Mouse (Mus musculus) 416B (cell line): ENCODE results near the gene Cers6.

ENCODE experiments used
- DNase-seq: peaks from one replicate; pipeline ENCODE4 v3.0.0; 2011; ENCODE audit warnings: low read depth

Gene Cers6

DNA sequence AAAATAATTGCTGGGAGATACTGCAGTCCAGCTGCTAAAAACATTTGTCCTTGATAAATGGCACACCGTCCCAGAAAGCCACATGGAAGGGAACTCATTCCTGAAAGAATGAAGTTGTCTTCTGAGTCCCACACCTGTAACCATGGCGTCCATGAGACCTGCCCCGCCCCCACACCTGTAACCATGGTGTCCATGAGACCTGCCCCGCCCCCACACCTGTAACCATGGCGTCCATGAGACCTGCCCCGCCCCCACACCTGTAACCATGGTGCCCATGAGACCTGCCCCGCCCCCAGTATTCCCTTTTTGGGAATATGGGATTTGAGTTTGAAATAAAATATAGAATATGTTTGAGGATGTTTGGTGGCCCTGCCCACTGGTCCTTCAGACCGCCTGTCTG, 106.8 kb downstream of the Cers6 start:
- DNase-seq, result no peak

DNA sequence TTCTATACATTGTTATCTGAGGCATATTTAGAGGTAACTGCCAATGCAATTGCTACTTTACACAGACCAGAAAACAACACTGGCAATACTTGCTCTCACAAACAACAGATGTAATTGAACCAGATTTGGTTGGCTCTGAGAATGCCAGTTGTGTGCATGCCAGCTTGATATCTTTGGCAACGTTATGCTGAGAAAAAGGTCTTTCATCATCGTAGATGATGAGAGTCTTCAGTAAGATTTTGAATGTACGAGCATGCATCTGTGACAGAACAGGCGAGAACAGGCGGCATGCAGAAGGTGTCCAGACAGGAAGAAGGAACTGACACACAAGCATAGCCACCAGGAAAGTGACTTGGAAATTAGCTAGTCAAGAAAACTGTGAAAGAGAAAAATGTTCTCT, 110.6 kb downstream of the Cers6 start:
- no peak for DNase-seq

DNA sequence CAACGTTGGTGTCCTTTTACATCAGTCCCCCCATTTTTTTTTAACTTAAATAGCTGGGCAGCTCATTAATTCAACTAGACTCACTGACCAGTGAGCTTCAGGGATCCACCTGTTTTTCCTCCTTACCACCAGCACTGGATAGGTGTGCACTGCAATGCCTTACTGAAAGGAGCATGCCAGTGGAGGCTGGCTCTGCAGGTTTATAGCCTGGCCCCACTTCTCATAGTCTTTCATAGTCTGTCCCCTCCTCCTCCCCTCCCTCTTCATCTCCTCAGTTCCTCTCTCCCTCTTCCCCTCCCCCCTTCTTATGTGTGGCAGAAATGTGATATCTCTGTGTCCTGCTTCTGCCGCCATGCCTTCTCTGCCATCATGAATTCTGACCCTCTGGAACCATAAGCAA, 112.5 kb downstream of the Cers6 start:
- DNase-seq, result peak; percentile 48

DNA sequence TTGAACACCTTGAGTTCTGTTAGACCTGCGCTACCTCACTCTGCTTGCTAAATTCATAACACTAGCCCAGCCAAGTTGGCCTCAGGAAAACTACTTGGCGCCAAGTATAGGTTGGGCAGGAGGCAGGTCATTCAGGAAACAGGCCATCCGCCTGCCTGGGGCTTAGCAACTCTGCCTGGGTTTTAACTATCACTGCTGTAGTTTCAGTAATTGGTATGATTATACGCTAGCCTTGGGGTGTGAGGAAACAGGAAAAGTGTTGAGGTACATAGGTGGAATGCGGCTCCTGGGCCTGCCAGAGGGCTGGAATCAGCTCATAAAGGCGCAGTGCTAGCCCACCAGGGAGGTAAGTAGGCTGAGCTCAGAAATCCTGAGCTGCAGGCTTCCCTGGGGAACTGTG, 114.0 kb downstream of the Cers6 start:
- DNase-seq, result peak; percentile 70

DNA sequence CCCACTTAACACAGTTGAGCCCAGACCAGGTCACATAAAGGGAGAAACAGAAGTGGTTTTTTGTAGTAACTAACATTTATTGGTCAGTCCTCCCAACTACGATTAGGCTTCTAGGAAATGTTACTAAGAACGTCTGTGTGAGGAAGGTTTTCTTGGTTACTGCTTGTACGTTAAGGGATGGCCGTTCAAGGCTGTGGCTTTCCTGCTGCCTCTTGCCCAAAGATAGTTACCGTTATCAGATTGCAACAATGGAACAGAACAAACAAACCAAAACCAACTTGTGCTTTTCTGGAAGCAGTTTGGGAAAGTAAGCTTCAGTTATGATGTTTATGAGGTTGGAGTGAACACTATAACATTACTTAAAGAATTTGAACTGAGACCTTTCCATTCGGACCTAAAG, 114.5 kb downstream of the Cers6 start:
- peak; percentile 93 for DNase-seq

DNA sequence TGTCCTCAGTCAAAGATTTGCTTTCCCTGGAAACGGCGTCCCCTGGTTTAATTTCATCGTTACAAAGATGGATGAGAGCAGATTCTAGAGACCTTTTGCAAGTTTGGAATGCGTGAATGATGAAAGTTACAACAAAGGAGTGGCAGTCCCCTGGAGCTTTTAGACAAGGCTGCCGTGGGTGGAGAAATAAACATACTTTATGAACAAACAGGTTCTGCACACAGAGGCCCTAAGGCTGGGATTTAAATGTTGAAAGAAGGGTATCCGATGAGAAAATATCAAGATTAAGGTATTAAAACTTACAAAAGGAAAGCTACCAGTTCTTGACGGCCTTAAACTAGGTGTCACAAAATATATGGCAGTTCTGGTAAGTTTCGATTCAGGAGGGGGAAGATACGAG, 117.0 kb downstream of the Cers6 start:
- no peak for DNase-seq

DNA sequence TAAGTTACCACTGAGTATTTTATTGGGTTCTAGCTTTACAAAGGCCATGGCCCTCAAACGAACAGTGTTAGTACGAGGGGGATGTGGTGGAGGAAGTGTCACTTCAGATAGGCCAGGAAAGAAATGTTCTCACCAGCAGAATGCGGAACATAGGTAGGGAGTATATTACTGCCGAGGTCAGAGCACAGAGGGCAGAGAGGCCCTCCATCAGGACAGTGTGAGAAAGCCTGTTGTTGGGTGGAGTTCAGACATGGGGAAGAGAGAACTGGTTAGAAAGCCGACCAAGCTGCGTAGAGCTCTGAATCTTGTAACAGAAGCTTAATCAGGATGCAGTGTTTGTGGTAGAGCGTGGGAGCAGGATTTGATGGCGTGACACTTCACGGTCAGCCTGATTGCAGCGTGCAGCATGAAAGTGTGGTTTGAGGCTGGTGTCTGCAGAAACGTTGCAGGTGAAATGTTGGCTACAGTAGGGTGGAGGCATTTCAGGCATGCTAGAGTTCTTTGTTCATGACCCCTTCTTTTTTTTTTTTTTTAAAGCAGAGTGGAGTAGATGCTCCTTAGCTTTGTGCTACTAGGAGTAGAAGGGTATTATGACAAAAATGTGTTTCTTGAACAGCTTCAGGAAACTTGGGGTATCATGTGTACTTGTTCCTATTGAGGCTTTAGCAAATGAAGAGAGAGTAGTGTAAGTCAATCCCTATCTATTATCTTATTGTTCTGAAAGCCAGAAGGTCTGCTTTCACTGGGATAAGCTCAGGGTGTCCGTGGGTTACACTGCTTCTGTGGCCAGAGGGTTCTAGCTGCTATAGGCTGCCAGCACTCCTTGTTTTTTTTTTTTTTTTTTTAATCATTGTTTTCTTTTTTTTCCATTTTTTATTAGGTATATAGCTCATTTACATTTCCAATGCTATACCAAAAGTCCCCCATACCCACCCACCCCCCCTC, 117.7 kb downstream of the Cers6 start:
- peak; percentile 65 for DNase-seq

DNA sequence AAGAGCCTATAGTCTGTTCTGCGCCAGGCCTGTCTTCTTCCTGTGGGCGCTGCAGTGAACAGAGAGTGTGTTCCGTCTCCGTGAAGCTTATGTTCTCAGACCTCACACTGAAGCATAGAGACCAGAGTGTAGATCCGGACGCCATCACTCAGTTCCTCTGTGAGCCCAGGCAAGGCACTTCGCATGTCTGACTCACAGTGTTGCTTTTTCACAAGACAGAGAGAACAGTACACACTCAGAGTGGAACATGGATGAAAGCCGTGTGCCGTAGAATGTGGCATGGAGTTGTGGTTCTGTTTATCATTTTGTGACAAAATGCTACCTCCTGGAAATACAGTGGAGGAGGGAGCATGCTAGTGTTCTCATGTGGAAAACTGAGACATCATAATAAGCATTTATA, 120.1 kb downstream of the Cers6 start:
- DNase-seq, result no peak

DNA sequence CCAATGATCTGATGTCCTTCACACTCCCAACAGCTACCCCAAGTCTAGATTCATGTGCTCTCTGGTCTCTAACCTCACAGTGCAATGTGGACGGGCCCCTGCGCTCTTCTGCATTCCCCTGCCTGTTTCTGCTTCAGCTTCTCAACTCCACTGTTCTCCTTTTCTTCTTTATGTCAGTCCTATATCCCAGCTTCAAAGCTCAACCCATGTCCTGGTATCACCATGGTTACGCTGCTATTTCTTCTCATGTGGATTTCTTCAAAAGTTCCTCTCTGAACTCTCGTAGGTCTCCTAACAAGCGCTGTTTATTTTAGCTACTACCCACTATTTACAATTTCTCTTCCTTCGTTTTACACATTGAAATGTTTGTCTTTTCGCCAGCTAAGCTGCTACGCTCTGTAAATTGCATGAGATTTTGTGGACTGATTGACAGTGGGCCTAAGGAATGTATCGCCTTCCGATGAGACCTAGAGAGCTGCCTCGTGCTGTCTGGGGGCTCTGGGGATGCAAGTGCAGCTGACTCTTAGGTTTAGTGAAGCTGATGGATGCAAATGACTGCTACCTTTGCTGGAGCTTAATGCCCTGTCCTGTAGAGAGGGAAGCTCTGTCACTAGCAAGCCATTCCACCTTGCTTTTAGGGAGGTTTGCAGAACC, 120.6 kb downstream of the Cers6 start:
- no peak for DNase-seq

DNA sequence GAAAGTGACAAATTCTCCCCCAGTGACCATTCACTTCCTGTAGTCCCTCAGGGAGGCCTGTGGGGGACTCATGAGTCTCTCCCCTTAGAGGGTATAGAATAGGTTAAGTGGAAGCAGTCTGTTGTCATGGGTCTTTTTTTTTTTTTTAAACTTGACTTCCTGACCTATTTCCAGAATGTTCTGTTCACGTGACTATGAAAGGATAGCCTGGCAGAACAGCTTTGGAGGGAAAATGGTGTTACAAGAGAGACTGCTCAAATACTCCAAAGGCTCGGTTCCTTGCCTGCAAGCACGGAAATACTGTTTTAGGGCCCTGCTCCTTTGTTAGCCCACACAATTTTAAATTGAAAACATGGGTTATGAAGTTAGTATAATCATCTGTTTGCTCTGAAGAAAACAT, 121.7 kb downstream of the Cers6 start:
- DNase-seq, result peak; percentile 46

DNA sequence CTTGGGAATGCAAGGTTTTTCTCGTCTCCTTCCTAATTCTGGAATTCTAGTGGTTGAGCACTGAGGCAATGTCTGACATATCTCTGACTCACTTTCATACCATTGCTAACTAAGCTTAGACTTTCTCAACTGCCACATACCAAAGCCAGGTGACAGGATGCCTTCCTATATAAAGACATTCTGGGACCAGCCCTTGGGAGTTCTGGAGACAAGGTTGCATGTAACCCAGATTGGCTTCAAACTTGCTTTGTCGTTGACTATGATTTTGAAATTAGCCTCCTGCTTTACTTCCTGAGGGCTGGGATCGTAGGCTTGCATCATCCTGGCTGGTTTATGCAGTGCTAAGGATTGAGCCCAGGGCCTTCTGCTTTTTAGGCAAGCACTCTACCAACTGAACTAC, 122.2 kb downstream of the Cers6 start:
- DNase-seq, result peak; percentile 64

DNA sequence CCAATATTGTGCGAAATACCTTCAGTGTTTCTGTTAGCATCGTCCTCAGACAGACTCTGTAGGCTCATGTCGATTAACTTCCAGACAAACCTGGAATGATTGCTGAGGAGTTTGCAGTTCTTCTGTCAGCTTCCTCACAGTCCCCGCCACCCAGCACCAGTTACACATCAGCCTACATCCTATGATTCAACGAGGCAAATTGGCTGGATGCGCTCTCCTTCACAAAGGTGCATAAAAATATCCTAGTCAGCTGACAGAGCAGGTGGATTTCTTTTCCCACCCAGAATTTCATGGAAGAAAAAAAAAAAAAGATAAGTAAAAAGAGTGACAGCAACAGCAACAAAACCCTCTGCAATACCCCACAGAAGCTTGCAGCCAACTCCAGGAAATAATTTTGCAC, 127.9 kb downstream of the Cers6 start:
- DNase-seq, result no peak

DNA sequence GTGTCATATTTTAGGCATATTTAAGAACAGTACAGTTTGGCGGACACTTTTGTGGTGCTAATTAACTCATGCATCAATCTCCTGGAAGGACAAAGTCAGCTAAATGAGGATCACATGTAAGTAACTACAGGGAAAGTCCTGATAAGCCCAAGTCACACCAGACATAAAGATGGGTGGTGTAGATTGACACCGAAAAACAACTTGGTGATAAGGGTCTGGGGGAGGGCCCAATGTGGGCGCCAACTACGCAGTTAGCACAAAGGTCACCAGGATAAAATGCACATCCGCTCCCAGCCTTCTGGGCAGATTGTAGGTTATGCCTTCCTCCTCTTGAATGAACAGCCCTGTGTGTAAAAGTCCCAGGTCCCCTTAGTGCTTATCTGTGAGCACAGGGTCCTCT, 131.4 kb downstream of the Cers6 start:
- DNase-seq, result no peak

DNA sequence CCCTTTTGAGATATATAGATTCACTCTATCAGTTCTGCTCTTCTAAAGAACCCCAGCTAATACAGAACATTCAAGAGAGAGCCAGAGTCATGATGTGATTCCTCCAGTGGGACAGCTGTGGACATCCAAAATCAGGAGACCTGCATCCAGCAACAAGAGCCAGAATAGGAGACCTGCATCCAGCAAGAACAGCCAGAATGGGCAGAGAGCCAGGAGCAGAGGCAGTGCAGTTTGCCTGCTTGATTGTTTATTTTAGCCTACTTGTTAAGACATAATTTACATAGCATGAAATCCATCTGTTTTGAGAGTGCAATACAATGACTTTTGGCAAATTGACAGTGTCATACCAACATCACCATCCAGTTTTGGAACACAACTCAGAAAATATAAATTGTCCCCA, 133.2 kb downstream of the Cers6 start:
- no peak for DNase-seq

DNA sequence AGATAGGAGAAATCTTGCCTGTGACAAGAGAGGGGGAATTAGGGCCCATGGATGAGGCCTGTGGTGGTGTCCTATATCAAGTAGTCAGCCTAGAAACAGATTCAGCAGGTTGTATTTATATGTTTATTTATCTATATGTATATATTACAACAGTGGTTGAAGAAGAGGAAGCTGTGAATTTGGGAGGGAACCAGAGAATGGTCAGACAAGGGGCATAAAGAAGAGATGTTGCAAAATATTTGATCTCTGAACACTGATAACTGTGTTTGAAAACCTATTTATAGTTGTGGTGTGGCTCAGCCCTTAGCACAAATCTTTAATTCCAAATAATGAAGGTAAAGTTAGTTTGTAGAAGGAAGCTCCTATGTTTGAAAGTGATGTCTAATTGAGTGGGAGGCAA, 134.5 kb downstream of the Cers6 start:
- DNase-seq, result peak; percentile 51

DNA sequence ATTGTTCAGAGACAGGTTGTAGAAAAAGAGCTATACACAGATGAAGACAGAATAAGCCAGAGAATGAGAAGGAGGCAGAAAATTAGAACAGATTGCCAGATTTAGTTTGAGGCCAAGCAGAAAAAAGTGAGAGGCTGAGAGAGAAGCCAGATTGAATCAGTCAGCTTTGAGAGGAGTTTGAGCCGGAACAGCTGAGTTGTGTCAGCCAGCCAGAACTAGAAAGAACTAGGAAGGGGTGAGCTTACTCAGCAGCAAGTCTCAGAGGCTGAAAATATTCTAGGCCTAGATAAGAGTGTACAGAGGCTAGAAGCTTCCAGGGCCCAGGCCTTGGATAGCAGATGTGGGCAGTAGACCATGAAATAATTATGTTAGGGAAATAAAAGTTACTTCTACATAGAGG, 135.0 kb downstream of the Cers6 start:
- DNase-seq, result no peak

DNA sequence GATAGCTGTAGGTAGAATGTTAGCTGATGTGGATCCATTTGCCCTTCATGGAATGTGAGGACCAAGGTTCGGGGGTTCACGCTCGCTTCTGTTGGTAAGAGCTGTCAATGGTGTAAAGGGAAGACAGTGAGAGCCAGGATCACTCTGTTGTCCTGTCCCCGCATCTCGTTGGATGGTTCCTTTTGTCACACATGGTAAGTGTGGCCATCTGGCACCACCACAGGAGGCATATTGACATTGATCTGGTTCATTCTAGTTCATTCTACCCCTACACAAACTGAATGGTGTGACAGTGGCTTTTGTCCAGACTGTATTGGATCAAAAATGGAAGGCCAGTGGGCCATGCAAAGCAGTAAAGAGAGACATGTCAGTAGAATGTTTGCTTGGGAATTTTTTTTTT, 142.8 kb downstream of the Cers6 start:
- no peak for DNase-seq

DNA sequence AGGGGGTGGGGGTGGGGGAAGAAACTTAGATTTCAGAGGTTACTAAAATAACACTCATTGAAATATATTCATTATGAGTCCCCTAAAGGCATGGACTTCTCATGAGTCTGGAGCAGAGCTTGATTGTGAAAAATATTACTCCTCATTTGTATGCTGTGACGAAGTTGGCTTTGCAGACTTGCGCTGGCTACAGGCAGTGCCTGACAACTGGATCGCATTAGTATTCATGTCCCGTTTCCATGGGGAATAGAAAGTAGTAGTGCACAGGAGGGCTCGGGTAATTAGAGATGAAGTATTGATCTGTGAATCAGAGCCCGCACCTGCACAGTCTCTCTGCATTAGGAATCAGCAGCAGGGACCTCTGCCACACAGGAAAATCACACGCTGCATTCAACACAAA, 150.2 kb downstream of the Cers6 start:
- DNase-seq, result no peak

DNA sequence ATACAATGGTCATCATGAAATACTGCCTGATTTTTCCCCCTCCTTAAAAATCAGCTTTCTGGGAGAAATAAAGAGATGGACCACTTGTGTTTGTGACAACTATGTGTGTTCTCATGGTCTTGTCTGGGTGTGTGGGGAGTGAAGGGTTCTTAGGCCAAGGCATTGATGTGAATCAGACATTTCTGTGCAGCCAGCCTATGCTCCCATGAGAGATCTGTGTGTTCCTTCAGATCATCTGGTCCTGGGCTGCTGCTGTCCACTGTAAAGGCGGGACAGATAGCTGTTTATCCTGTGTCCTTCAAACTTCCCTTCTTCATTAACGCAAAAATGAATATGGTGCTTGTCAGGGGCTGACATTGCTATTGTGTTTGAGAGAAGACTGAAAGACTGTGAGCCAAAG, 150.6 kb downstream of the Cers6 start:
- DNase-seq, result no peak

DNA sequence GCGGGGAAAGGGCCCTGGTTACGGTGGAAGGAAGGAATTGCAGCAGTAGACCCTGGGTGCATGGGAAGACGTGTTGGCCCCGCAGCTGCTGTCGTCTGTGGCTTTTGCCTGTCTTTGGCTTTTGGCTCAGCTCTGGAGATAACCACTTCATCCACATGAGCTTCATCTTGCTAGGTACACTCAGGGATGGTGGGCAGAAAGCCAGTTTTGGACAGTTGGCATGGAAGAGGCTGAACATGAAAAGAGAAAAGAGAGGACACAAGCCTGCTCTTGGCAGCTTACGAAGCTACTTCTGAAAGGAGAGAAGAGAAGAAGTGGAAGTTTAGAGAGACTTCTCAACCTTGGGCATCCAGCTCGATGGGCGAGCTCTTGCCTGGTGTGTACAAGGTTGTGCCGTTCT, 153.0 kb downstream of the Cers6 start:
- DNase-seq, result no peak

DNA sequence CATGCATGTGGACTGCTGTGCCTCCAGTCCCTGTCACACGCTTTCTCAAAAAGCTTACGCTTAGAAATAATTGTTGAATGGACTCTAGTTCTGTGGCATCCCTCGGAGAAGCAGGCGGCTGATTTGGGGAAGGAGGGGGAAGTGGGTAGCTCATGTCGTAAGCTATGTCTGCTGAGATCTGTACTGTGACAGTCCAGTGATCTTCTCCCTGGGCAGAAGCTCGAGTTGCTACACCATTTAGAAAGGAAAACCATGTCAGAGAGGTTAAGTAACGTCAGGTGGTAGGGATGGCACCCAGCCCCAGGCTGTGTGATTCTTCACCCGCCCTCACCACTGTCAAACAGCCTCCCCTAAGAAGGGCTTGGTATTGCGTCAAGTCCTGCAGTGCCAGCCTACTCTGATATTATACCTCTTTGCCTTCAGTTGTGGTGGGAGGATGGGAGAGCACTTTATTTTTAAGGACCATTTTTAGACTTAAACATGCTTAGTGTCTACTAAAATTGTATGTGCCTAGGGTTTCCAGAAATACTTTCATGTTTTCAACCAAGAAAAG, 154.0 kb downstream of the Cers6 start:
- peak; percentile 66 for DNase-seq

DNA sequence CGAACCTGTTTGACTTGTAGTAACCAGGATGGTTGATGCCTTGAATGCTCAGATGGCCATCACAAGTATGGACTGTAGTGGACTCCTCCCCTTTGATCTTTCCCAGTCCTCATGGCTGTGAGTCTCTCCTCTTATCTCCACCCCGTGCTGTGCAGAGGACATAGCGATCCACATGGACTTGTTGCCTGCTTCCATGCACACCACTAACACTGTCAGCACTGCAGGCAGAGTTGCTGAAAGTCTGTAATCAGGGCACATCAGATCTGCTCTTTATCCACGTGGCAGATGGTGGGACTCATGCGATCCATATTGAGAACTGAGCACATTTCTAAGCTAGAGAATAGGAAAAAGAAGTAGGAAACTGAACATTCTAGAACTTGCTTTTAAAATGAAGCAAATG, 154.6 kb downstream of the Cers6 start:
- DNase-seq, result no peak

DNA sequence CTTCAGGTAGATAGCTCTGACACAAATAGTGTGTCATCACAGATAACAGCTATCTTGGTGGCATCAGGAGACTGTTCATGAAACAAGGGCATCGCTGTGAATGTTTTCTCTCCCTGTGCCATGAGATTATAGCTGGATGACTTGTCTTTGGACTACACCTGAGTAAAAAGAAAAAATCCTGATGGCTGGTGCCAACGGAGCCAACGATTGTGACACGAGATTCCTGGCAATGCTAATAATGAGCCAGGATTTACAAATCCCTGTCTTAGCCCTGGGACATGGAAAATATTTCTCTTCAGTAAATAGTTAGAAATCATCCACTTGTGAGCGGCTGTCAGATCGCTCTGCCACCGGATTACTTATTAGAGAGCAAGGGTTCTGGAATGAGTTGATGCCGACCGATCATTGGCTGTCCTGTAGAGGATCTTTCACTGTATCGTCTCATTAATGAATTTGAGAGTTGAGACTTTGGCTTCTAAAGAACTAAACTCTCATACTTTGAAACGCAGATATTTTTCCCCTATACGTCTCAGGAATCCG, 157.9 kb downstream of the Cers6 start:
- no peak for DNase-seq
